Mouse (Mus musculus) heart, adult 18-20 months (tissue): ENCODE measurements around the gene Otud7b. TPM values are rescaled to one million over a fixed set of nuclear protein-coding genes. Genes with fewer than 3 reads are reported as not detected.
A peak's percentile ranks its signal among the peaks of the same experiment; 100 is the strongest.

Source experiments
- DNase-seq, 2 experiments: peaks; one replicate each; pipeline ENCODE4 v3.0.0; 2021 to 2022; ENCODE audit warnings: mixed read lengths in 1 of 2
- total RNA-seq, 2 experiments: library from RNA; stranded (reverse); gene quantifications; 2 replicates each; pipeline ENCODE4 v1.2.3; 2021

Otud7b gene
- total RNA-seq, 2 experiments from 2014 or later, result 50.3 to 57.4 TPM

- DNase-seq, result no peak
These were observed 20.1 kb upstream of the Otud7b start for GRCm38 (mm10) chr3:96084146-96084755.

GRCm38 (mm10) chr3:96087219-96087618 lies 17.1 kb upstream of the Otud7b start:
- DNase-seq, result no peak

- DNase-seq, result no peak
These were observed 16.5 kb upstream of the Otud7b start for GRCm38 (mm10) chr3:96087801-96088200.

- no peak for DNase-seq
These were observed 14.3 kb upstream of the Otud7b start for GRCm38 (mm10) chr3:96089882-96090489.

GRCm38 (mm10) chr3:96091146-96091545 lies 13.2 kb upstream of the Otud7b start:
- DNase-seq, result no peak

GRCm38 (mm10) chr3:96091966-96092365 lies 12.4 kb upstream of the Otud7b start:
- no peak for DNase-seq

GRCm38 (mm10) chr3:96093509-96093908 lies 10.8 kb upstream of the Otud7b start:
- no peak for DNase-seq

- DNase-seq, result peak; percentile 42 to 52
These were observed 10.1 kb upstream of the Otud7b start for GRCm38 (mm10) chr3:96094203-96094602.

- DNase-seq, result no peak
These were observed 6.2 kb upstream of the Otud7b start for GRCm38 (mm10) chr3:96098168-96098567.

- DNase-seq, result peak; percentile 59 to 77
These were observed 5.6 kb upstream of the Otud7b start for GRCm38 (mm10) chr3:96098616-96099267.

- DNase-seq, result peak; percentile 46 to 65
These were observed 2.0 kb upstream of the Otud7b start for GRCm38 (mm10) chr3:96102100-96102872.

- DNase-seq, result no peak
These were observed 446 bp upstream of the Otud7b start for GRCm38 (mm10) chr3:96103901-96104260.

GRCm38 (mm10) chr3:96105232-96105747 lies 963 bp downstream of the Otud7b start:
- DNase-seq, result peak; percentile 37 to 60

- DNase-seq, result no peak
These were observed 1.8 kb downstream of the Otud7b start for GRCm38 (mm10) chr3:96106151-96106550.

- no peak for DNase-seq
These were observed 4.0 kb downstream of the Otud7b start for GRCm38 (mm10) chr3:96108315-96108714.

- DNase-seq, result peak in 1 of 2 experiments; percentile 22
These were observed 8.9 kb downstream of the Otud7b start for GRCm38 (mm10) chr3:96113251-96113650.

GRCm38 (mm10) chr3:96118142-96118541 lies 13.8 kb downstream of the Otud7b start:
- DNase-seq, result no peak

GRCm38 (mm10) chr3:96118702-96119101 lies 14.4 kb downstream of the Otud7b start:
- no peak for DNase-seq

GRCm38 (mm10) chr3:96124235-96124634 lies 19.9 kb downstream of the Otud7b start:
- no peak for DNase-seq

- peak in 1 of 2 experiments; percentile 25 for DNase-seq
These were observed 23.8 kb downstream of the Otud7b start for GRCm38 (mm10) chr3:96128128-96128527.

- no peak for DNase-seq
These were observed 28.2 kb downstream of the Otud7b start for GRCm38 (mm10) chr3:96132478-96132877.

GRCm38 (mm10) chr3:96133327-96133905 lies 29.1 kb downstream of the Otud7b start:
- DNase-seq, result no peak
